Mouse (Mus musculus) thymus, postnatal 14 days (tissue): ENCODE data around the gene Utp15.
A peak's percentile ranks its signal among the peaks of the same experiment; 100 is the strongest.

Experiments
- DNase-seq: peaks from one replicate; pipeline ENCODE4 v3.0.0; 2021

The Utp15 gene

GRCm38 (mm10) chr13:98262636-98263457 is at the start of gene Utp15, which contains the start of gene Ankra2:
Gene Utp15 (minus strand): TSS chr13:98263041.
Gene Ankra2 (plus strand): TSS chr13:98263074.
- peak; percentile 97 for DNase-seq

DNA sequence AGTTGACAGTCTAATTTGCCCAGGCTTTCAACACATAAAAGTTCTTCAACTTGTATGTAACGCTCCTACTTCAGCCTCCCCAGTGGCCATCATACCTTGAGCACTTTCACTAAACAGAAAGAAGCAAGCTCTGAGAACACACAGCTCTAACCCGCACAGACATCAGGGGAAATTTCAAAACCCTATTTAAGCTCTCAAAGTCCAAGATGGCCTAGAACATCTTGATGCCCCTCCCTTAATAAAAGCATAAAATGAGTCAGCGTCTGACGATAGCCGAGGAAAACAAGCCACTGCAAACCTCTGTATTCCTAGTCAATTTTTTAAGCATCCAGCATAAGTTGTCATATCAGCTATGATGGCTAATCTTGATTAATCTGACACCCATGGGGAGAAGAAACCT is 48.8 kb upstream of the Utp15 start:
- no peak for DNase-seq

DNA sequence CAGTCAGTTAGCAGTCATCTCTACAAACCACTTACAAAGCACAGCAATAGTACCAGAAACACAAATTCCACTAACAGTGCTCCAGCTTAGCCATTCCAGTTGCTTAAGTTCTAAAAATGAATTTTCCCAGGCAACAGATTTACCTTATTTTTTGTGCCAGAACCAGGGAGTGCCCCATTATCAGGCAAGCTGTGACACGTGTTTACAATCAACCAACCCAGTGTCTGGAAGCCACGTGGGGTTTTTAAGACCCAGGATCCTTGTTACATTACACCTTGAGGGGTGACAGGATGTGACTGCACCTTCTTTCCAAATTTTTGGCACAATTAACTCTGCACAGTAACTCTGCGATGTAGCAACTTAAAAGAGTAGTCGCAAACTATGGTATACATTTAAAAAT is 45.9 kb upstream of the Utp15 start:
- DNase-seq = no peak

- no peak for DNase-seq
Observed at GRCm38 (mm10) chr13:98308004-98308403, 45.2 kb upstream of the Utp15 start.

DNA sequence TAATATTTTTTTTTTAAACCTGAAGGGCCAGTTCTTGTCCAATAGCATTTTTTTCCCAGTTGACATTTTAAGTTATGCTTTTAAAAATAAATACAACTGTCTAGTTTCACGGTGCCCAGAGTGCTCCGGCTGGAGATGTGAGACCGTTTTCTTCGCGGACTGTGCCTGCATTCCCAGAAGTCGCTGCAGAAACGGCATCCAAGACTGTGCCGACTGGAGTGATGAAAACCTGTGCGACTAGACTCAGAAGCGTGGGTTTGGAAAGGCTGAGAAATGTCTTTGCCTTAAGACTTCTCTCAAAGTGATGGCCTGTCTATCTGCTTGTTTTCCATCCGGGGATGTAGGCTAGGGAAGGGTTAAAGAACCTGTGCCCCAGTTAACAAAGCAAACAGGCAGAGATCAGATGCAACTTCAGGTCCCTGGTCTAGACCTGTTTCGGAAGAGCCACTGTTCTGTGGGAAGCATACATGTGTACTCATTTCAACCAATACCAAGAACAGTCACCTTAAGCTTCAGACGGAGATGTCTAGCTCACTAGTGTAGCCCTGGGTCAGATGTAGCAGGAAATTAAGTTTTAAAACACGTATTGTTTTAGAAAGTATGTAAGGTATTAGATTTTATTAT is 44.1 kb upstream of the Utp15 start:
- no peak for DNase-seq

DNA sequence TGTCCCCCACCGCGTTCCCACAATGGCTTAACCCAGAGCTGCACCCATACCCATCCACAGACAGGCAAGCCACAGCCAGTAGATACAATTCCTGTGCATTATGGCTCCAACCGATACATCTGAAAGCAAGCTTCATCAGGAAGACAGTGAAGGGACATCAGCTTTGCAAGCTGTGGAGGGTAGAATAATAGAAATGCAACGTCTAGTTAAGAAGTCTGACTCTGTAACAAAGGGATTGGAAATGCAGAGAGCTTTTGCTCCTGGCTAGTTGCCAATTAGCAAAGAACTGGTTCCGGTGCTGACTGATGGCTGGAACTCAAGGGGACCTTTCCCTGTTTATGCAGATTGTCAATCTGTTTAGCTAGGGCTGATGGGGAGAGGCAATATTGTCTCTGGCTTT is 43.6 kb upstream of the Utp15 start:
- no peak for DNase-seq

GRCm38 (mm10) chr13:98305257-98305656 is 42.4 kb upstream of the Utp15 start:
- no peak for DNase-seq

- DNase-seq = peak; percentile 63
Observed at GRCm38 (mm10) chr13:98298833-98299758, 36.3 kb upstream of the Utp15 start.

DNA sequence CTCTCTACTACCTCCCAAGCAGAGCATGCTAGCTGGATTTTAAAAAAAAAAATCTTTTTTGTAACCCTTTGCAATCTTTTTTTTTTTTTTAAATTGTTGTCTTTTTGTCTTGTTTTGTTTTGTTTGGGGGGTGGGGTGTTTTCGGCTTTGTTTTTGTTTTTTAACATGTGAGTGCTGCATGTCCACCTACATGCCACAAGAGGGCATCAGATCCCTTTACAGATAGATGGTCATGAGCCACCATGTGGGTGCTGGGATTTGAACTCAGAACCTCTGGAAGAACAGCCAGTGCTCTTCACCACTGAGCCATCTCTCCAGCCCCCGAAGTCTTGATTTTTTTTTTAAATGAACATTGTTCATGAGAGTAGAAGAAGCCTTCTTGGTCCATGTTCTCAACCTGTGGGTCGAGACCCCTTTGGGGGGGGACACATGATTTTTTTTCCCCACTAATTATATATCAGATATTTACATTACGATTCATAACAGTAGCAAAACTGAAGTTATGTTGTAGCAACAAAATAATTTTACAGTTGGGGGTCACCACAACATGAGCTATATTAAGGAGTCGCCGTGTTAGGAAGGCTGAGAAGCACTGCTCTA is 35.1 kb upstream of the Utp15 start:
- DNase-seq = no peak

- no peak for DNase-seq
Observed at GRCm38 (mm10) chr13:98296072-98296471, 33.2 kb upstream of the Utp15 start.

GRCm38 (mm10) chr13:98291712-98292111 is 28.9 kb upstream of the Utp15 start:
- DNase-seq = no peak

DNA sequence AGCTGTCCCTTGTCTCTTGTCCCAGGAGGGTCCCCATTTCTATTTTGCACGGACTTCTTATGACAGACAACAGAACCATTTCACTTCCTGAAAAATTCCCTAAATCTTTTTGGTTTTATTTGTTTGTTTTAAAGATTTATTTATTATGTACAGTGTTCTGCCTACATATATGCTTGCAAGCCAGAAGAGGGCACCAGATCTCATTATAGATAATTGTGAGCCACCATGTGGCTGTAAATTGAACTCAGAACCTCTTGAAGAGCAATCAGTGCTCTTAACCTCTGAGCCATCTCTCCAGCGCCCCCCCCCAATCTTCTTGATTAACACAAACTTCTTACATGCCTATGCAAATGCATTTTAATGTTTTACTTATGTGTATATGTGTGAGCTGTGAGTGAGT is 27.9 kb upstream of the Utp15 start:
- DNase-seq = peak; percentile 6

- DNase-seq = no peak
Observed at GRCm38 (mm10) chr13:98280990-98281650, 18.3 kb upstream of the Utp15 start.

- no peak for DNase-seq
Observed at GRCm38 (mm10) chr13:98279686-98280085, 16.8 kb upstream of the Utp15 start, which contains the start of gene Gm21976. Gene Gm21976 (plus strand): TSS chr13:98279887.

GRCm38 (mm10) chr13:98277501-98277900 is 14.7 kb upstream of the Utp15 start:
- DNase-seq = no peak

GRCm38 (mm10) chr13:98276253-98276652 is 13.4 kb upstream of the Utp15 start:
- no peak for DNase-seq

DNA sequence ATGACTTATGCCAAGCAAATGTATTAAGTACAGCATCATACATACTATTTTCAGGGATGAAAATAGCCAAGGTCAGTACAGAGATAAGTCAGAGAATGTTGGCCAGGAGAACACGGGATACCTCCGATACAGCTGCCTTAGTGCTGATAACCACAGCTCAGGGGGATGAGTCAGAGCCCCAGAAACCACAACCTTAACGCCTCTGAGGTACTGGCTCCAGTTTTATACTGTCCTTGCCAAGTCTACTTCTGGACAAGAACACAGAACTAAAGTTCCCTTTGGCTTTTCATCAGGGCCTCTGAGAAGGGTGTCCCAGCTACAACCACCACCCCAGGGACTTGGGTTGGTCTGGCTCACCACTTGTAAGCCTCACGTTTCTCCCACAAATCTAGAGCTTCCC is 12.8 kb upstream of the Utp15 start:
- no peak for DNase-seq

DNA sequence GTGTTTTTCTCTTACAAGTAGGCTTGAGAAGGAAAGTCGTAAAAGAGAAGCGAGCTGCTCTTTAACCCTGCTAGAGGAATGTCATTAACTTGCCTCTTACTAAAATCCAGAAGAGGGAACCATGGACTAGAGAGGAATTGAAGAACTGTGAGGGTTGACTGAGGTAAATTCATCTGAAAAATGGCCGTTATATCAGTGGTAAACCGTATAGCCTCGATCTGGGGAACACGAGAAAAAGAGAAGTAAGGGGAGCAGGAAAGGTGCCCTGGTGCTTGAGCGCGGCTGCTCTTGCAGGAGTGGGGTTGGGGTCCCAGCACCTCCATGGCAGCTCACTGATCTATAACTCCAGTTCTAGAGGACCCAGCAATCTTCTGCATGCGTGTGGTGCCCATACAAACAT is 11.2 kb upstream of the Utp15 start:
- no peak for DNase-seq

- DNase-seq = no peak
Observed at GRCm38 (mm10) chr13:98264111-98264510, 1.3 kb upstream of the Utp15 start.

DNA sequence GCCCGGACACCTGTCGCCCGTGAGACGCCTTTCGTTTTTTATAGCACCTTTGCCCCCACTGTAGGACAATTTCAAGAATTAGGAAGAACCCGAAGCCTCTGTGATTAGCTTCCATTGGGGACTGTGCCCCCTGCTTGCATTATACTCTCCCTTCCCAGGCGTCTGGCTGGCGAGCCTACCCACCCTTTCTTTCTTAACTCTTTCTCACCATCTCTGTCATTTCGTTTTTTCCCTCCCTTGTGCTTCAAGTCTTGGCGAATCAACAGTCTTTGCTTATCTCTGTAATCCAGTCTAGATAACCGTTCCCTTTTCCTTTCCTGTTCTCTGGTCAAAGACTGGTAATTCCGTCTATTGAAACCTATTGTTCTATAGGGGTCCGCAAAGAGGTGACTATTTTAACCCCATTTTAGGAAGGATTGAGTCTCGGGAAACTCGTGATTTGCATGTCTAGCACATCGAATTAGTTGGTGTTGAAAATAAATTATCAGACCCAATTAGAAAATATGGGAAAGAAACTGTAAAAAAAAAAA is 682 bp upstream of the Utp15 start:
- no peak for DNase-seq

GRCm38 (mm10) chr13:98254921-98255320 is 7.9 kb downstream of the Utp15 start:
- DNase-seq = no peak

DNA sequence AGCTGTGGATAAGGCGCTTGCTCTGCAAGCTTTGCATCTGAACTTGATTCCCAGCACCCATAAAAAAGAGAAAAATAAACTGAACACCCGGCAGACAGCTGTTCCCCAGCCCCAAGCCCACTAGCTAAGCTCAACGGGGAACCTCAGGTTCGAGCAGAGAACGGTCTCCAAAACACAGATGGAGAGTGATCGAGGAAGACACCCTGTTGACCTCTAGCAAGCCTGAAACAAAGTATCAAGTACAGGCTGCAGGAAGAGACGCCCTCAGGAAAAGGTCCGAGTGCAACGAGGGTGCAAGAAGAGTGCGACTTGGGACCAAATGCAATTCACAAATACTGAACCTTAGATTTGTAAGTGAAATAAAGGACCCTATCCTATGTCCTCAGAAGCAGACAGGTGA is 13.2 kb downstream of the Utp15 start:
- no peak for DNase-seq
